Mouse (Mus musculus) hindbrain, embryonic 14.5 days (tissue): ENCODE results near the gene Zfp688. TPM values are rescaled to one million over a fixed set of nuclear protein-coding genes. Genes with fewer than 3 reads are reported as not detected.
"Not testable (repeated sequence)": the region's sequence is repeated elsewhere in the genome, so short reads cannot be mapped to it uniquely, and the experiment has no call there.

Source experiments
- ATAC-seq: fragments of 200-750 bp; cut with Nextera tagmentation; 2 replicates; pipeline ENCODE4 v1.8.0; 2017; ENCODE audit warnings: moderate number of reproducible peaks, mild to moderate bottlenecking, moderate TSS enrichment, moderate library complexity; ENCODE audit not compliant: low FRiP score
- DNase-seq: peaks from one replicate; pipeline ENCODE4 v3.0.0-alpha.2; 2015; ENCODE audit warnings: low spot score
- H3K27ac ChIP-seq: fragments of 300-500 bp; sonication (generic); 2 replicates; pipeline ENCODE4 v1.5.1; 2014; ENCODE audit warnings: mild to moderate bottlenecking, moderate library complexity
- H3K27me3 ChIP-seq: fragments of 300-500 bp; sonication (generic); 2 replicates; pipeline ENCODE4 v1.6.1; 2014; ENCODE audit warnings: mild to moderate bottlenecking, low read length, mixed read lengths; ENCODE audit not compliant: control insufficient read depth, insufficient read depth
- H3K36me3 ChIP-seq: fragments of 300-500 bp; sonication (generic); replicated peaks from 2 replicates; pipeline ENCODE4 v1.6.1; 2014; ENCODE audit not compliant: control insufficient read depth, insufficient read depth
- H3K4me1 ChIP-seq: fragments of 300-500 bp; sonication (generic); replicated peaks from 2 replicates; pipeline ENCODE4 v1.6.1; 2014; ENCODE audit warnings: antibody characterized with exemption, low read length, mixed read lengths; ENCODE audit not compliant: control insufficient read depth, insufficient read depth
- H3K4me2 ChIP-seq: fragments of 300-500 bp; sonication (generic); replicated peaks from 2 replicates; pipeline ENCODE4 v1.6.1; 2014; ENCODE audit warnings: mild to moderate bottlenecking, moderate library complexity
- H3K4me3 ChIP-seq: fragments of 300-500 bp; sonication (generic); replicated peaks from 2 replicates; pipeline ENCODE4 v1.5.1; 2014; ENCODE audit warnings: mild to moderate bottlenecking, low read length
- H3K9ac ChIP-seq: fragments of 300-500 bp; sonication (generic); 2 replicates; pipeline ENCODE4 v1.6.1; 2014
- H3K9me3 ChIP-seq: fragments of 300-500 bp; sonication (generic); 2 replicates; pipeline ENCODE4 v1.6.1; 2016; ENCODE audit warnings: low read length; ENCODE audit not compliant: control insufficient read depth
- WGBS: fragments of 180-500 bp; shearing (Covaris S2); extraction: QIAGEN DNeasy Blood & Tissue Kit; methylation state at CpG from one replicate; pipeline ENCODE4 v1.1.7; 2014; 5-methylcytosine and 5-hydroxymethylcytosine counted together
- polyA plus RNA-seq: library from polyadenylated mRNA; unstranded; fragments of >200 nt; fragmentation: Nextera tagmentation; extraction: Ambion mirVana; gene quantifications from 2 replicates; pipeline ENCODE4 v1.2.1, GENCODE M21; 2014

Zfp688 gene
- polyA plus RNA-seq, 1 experiment from 2014 or later: 31.6 TPM

GRCm38 (mm10) chr7:127425911-127426310, 4.0 kb upstream of the Zfp688 start:
- ATAC-seq: no peak
- DNase-seq: no peak
- WGBS: 88% methylated on average over 2 of the region's 2 CpGs

GRCm38 (mm10) chr7:127425291-127425690, 3.4 kb upstream of the Zfp688 start:
- H3K27ac ChIP-seq: no peak overlapping the region
- no peak overlapping the region for H3K9ac ChIP-seq
- no peaks in the 10 kb centered on the region for H3K36me3 ChIP-seq
- H3K4me2 ChIP-seq: no peak overlapping the region
- no peaks in the 10 kb centered on the region for H3K27me3 ChIP-seq
- no peaks in the 10 kb centered on the region for H3K9me3 ChIP-seq
- DNase-seq: no peak
- ATAC-seq: no peak
- peaks cover 13% of the 10 kb centered on the region for H3K4me1 ChIP-seq
- H3K4me3 ChIP-seq: no peak overlapping the region
- 89% methylated on average over 3 of the region's 3 CpGs for WGBS

More at GRCm38 (mm10) chr7:127425911-127426310, 4.0 kb upstream of the Zfp688 start:
- no peak overlapping the region for H3K9ac ChIP-seq
- H3K4me1 ChIP-seq: peaks cover 10% of the 10 kb centered on the region
- no peak overlapping the region for H3K27ac ChIP-seq
- H3K36me3 ChIP-seq: no peaks in the 10 kb centered on the region
- no peak overlapping the region for H3K4me3 ChIP-seq
- H3K27me3 ChIP-seq: no peaks in the 10 kb centered on the region
- H3K9me3 ChIP-seq: no peaks in the 10 kb centered on the region
- no peak overlapping the region for H3K4me2 ChIP-seq

DNA sequence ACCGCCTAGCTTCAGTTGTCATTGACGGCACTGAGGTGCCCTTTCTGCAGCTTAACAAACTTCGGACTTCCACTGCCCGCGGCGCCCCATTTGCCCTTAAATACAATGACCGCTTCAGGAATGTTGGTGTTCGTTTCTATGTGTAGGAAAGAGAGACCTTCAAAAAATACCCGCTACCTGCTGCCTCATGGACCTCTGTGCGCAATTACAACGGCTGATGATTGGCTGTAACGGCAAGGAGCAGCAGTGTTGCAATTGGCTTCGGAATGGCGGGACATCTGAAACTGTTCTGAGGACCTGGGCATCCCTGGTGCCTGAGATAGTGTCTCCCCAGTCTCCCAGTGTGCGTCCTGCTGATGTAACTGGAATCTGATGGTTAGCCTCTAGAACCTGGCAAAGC, 379 bp upstream of the Zfp688 start:
- Histone ChIP-seq H3K4me2 (peak overlapping the region; percentile 99), H3K4me3 (peak overlapping the region; percentile 82), H3K27me3 (no peaks in the 10 kb centered on the region), H3K9ac (peak overlapping the region; percentile 90), H3K36me3 (peaks cover 8% of the 10 kb centered on the region), H3K27ac (peak overlapping the region; percentile 90), H3K4me1 (peaks cover 13% of the 10 kb centered on the region), H3K9me3 (no peaks in the 10 kb centered on the region)
- ATAC-seq (peak; percentile 61; the same call in 1 of the 2 replicates), DNase-seq (peak; percentile 61)
- whole genome bisulfite sequencing: under 1% methylated on average over 15 of the region's 15 CpGs

GRCm38 (mm10) chr7:127411418-127411817, 10.4 kb downstream of the Zfp688 start:
- 78% methylated on average over 2 of the region's 2 CpGs for WGBS
- no peak overlapping the region for H3K9ac ChIP-seq
- no peaks in the 10 kb centered on the region for H3K27me3 ChIP-seq
- H3K4me2 ChIP-seq: no peak overlapping the region
- no peaks in the 10 kb centered on the region; the same call in 1 of the 2 replicates for H3K4me1 ChIP-seq
- H3K36me3 ChIP-seq: peaks cover 4% of the 10 kb centered on the region; the same call in 1 of the 2 replicates
- H3K27ac ChIP-seq: no peak overlapping the region
- DNase-seq (no peak), ATAC-seq (no peak)
- H3K9me3 ChIP-seq: no peaks in the 10 kb centered on the region
- H3K4me3 ChIP-seq: no peak overlapping the region

GRCm38 (mm10) chr7:127406002-127406987, 15.6 kb downstream of the Zfp688 start, which contains the start of gene Zfp764:
Zfp764 (minus strand) TSS chr7:127406822.
- peak; percentile 74; the same call in 1 of the 2 replicates for ATAC-seq
- H3K36me3 ChIP-seq, H3K4me1 ChIP-seq, H3K27me3 ChIP-seq, H3K9me3 ChIP-seq: not testable (repeated sequence)
- peak within 1 kb of the TSS; percentile 50 for H3K4me3 ChIP-seq
- DNase-seq: peak; percentile 87
- peak within 1 kb of the TSS; percentile 74 for H3K27ac ChIP-seq
- peak within 1 kb of the TSS; percentile 80 for H3K9ac ChIP-seq
- 6% methylated on average over 40 of the region's 40 CpGs for WGBS
- H3K4me2 ChIP-seq: peak within 1 kb of the TSS; percentile 90

GRCm38 (mm10) chr7:127404101-127404500, 17.8 kb downstream of the Zfp688 start:
- not testable (repeated sequence) for H3K4me2 ChIP-seq, H3K36me3 ChIP-seq, H3K27me3 ChIP-seq, H3K9ac ChIP-seq, ATAC-seq, H3K4me3 ChIP-seq, H3K9me3 ChIP-seq, H3K4me1 ChIP-seq, H3K27ac ChIP-seq
- DNase-seq: peak; percentile 5
- WGBS: 95% methylated on average over 6 of the region's 6 CpGs

DNA sequence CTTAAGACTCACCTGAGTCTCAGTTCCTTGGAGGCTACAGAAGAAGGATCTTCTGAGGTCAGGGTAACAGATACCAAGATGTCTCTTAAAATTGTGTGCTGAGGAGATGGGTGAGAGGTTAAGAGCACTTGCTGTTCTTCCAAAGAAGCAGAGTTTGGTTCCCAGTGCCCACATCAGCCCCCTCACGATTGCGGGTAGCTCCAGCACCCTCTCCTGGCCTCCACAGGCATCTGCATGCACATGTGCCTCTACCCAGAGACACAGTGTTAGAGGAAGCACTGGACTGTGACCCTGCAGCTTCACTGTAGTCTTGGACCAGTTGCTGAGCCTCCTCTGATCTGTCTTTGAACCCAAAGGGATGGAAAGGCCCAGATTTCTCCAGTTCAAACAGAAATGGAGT, 18.9 kb downstream of the Zfp688 start:
- no peaks in the 10 kb centered on the region for H3K9me3 ChIP-seq
- H3K4me2 ChIP-seq: no peak overlapping the region
- peaks cover 5% of the 10 kb centered on the region; the same call in 1 of the 2 replicates for H3K4me1 ChIP-seq
- no peak overlapping the region for H3K4me3 ChIP-seq
- no peak overlapping the region for H3K9ac ChIP-seq
- WGBS: 56% methylated on average over 2 of the region's 2 CpGs
- no peaks in the 10 kb centered on the region for H3K36me3 ChIP-seq
- DNase-seq (no peak), ATAC-seq (no peak)
- H3K27me3 ChIP-seq: no peaks in the 10 kb centered on the region
- H3K27ac ChIP-seq: no peak overlapping the region

DNA sequence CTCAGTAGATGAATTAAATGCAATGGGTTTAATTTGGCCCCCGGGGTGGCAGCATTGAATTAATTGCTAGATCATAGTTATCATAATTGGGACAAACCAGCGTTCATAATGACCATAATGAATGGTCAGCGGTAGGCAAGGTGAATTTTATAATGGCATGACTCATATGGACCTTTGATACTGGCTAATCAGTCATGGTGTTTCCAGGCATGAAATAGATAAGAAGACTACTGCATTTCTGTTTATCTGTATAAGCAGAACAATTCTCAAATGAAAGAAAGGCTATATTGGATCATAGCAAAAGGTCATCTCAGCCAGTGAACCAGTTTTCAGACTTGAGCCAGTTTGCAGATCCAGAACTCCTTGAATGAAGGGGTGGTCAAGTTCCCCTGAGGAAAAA, 21.5 kb downstream of the Zfp688 start:
- no peak overlapping the region for H3K4me3 ChIP-seq
- H3K36me3 ChIP-seq: no peaks in the 10 kb centered on the region
- WGBS: 69% methylated on average over 3 of the region's 3 CpGs
- no peaks in the 10 kb centered on the region for H3K4me1 ChIP-seq
- no peak overlapping the region for H3K4me2 ChIP-seq
- no peaks in the 10 kb centered on the region for H3K9me3 ChIP-seq
- DNase-seq (no peak), ATAC-seq (no peak)
- no peaks in the 10 kb centered on the region for H3K27me3 ChIP-seq
- no peak overlapping the region for H3K27ac ChIP-seq
- H3K9ac ChIP-seq: no peak overlapping the region

DNA sequence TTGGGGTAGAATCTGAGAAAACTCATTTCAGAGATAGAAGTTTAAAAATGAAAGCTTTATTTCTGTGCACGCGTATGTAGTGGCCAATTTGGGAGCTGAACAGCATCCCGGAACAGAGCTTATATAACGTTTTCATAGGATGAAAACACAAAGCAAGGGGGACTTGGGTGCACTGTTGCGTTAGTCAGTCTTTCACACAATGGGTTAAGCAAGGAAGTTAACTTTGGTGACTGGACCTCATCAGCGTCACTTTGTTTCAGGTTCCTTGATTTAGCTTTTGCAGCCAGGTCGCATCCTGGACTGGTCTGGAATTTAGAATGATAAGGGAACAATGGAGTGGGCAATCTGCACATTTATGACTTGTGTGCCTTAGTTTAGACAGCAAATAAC, 27.9 kb downstream of the Zfp688 start:
- Histone ChIP-seq H3K9me3 (no peaks in the 10 kb centered on the region), H3K36me3 (no peaks in the 10 kb centered on the region; the same call in 1 of the 2 replicates), H3K4me2 (peak overlapping the region; percentile 60), H3K9ac (peak overlapping the region; percentile 94), H3K27me3 (no peaks in the 10 kb centered on the region), H3K4me1 (peaks cover 14% of the 10 kb centered on the region), H3K27ac (peak overlapping the region; percentile 92), H3K4me3 (peak overlapping the region; percentile 75)
- 29% methylated on average over 7 of the region's 7 CpGs for WGBS
- peak; percentile 41; the same call in 1 of the 2 replicates for ATAC-seq
- no peak for DNase-seq
